Mouse (Mus musculus): ENCODE data around the gene Kdm6b.

Gene Kdm6b

GRCm38 (mm10) chr11:69406282-69406681 lies 7.2 kb downstream of the Kdm6b start:
- WGBS: 90% methylated on average over 19 of the region's 19 CpGs

- 83% methylated on average over 24 of the region's 24 CpGs for WGBS
Observed at GRCm38 (mm10) chr11:69405397-69406200, 7.9 kb downstream of the Kdm6b start.

- 87% methylated on average over 23 of the region's 24 CpGs for WGBS
Observed at GRCm38 (mm10) chr11:69404595-69405396, 8.7 kb downstream of the Kdm6b start.

- 88% methylated on average over 37 of the region's 38 CpGs for whole genome bisulfite sequencing
Observed at GRCm38 (mm10) chr11:69403691-69404594, 9.5 kb downstream of the Kdm6b start.

GRCm38 (mm10) chr11:69401987-69402386 lies 11.5 kb downstream of the Kdm6b start:
- WGBS: 84% methylated on average over 12 of the region's 12 CpGs

GRCm38 (mm10) chr11:69401210-69401637 lies 12.3 kb downstream of the Kdm6b start:
- WGBS: 13% methylated on average over 22 of the region's 22 CpGs

GRCm38 (mm10) chr11:69400083-69400850 lies 13.2 kb downstream of the Kdm6b start:
- 82% methylated on average over 25 of the region's 25 CpGs for WGBS

GRCm38 (mm10) chr11:69399201-69400082 lies 14.0 kb downstream of the Kdm6b start:
- WGBS: 51% methylated on average over 66 of the region's 66 CpGs

GRCm38 (mm10) chr11:69398486-69399200 lies 14.8 kb downstream of the Kdm6b start:
- WGBS: 51% methylated on average over 21 of the region's 21 CpGs

- 20% methylated on average over 16 of the region's 16 CpGs for WGBS
Observed at GRCm38 (mm10) chr11:69398059-69398458, 15.4 kb downstream of the Kdm6b start, which contains the start of gene Tmem88. Tmem88 (minus strand) TSS chr11:69398234.

- 26% methylated on average over 24 of the region's 24 CpGs for WGBS
Observed at GRCm38 (mm10) chr11:69397581-69398057, 15.9 kb downstream of the Kdm6b start.

- 25% methylated on average over 11 of the region's 11 CpGs for WGBS
Observed at GRCm38 (mm10) chr11:69396772-69397171, 16.7 kb downstream of the Kdm6b start.

- under 1% methylated on average over 48 of the region's 48 CpGs for WGBS
Observed at GRCm38 (mm10) chr11:69395634-69396373, 17.7 kb downstream of the Kdm6b start.

GRCm38 (mm10) chr11:69395235-69395633 lies 18.2 kb downstream of the Kdm6b start, which contains the start of the genes Naa38 and Cyb5d1:
Naa38 (plus strand) TSS chr11:69395487.
Cyb5d1 (minus strand) TSS chr11:69395631.
- under 1% methylated on average over 24 of the region's 24 CpGs for WGBS

GRCm38 (mm10) chr11:69394591-69395167 lies 18.8 kb downstream of the Kdm6b start:
- WGBS: under 1% methylated on average over 31 of the region's 31 CpGs

GRCm38 (mm10) chr11:69390400-69391034 lies 23.0 kb downstream of the Kdm6b start:
- 52% methylated on average over 10 of the region's 10 CpGs for WGBS
